Mouse (Mus musculus): ENCODE results near the gene Dab1. TPM values are rescaled to one million over a fixed set of nuclear protein-coding genes. Genes with fewer than 3 reads are reported as not detected.

Dab1 gene
- total RNA-seq, 2 experiments from 2014 or later, result 103 to 134 TPM

DNA sequence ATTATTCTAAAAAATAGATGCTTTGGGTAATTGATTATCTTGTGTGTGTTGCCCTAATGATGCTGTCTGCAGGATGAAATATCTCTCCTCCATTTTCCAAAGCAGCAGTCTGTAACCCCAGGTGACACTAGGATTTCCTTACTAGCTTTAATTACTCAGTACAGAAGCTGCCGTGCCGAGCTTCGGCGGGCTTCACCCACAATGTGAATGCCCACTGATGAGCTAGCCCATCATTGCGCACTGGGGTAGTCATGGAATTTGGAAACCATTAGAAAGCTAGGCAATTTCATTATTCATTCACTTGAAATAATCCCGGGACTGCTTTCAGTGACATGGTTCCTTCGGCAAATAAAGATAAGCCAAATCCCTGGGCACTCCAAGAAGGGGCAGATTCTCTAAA is 894.5 kb downstream of the Dab1 start:
- no peak for DNase-seq (ENCODE audit: low spot score in 2 of 2)
- intact Hi-C loops (cut with DNase I), result loop anchor here (10.0 kb wide), 1 partner anchor 381 kb away; no protein-coding TSS in a partner anchor

DNA sequence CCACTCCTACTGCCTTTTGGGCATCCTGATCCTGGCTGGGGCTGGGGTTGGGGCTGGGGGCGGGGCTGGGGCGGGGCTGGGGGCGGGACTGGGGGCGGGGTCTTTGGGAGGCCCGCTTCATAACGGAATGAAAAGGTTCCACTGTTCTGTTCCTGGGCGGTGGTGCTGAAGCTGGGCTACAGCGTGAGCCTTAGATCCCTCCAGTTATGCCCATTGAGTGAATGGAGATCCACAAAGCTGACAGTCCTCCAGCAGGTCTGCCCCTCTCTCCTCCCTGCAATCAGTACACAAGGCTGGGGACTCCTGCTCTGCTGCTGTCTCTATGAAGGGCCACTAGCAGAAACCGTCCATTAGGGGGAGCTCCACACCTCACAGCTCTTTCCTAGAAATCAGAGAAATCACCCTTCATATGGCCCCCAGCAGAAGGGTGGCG is 895.4 kb downstream of the Dab1 start:
- peak; percentile 32 to 35 for DNase-seq (ENCODE audit: low spot score in 2 of 2)
- intact Hi-C loops (cut with DNase I), result loop anchor here (10.0 kb wide), 1 partner anchor 380 kb away; no protein-coding TSS in a partner anchor

DNA sequence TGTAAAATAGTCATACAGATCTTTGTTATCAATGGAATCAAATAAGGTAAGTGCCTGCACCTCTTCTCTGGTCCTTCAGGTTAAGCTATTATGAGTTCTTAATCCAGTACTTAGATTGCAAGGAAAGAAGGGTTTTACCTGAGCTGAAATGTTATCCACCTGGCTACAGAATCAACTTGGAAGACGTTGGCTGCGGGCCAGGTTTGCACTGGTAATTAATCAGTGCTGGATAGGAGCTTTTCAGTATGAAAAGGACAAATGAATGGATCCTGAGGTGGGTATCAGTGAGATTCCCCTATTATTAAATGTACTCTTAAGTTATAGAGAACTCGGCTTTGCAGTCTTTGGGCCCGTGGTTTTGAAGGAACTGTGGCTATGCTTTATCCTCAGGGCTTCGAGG is 896.5 kb downstream of the Dab1 start:
- DNase-seq (ENCODE audit: low spot score in 2 of 2), result no peak
- intact Hi-C loops (cut with DNase I), result loop anchor here (10.0 kb wide), 1 partner anchor 379 kb away; no protein-coding TSS in a partner anchor

DNA sequence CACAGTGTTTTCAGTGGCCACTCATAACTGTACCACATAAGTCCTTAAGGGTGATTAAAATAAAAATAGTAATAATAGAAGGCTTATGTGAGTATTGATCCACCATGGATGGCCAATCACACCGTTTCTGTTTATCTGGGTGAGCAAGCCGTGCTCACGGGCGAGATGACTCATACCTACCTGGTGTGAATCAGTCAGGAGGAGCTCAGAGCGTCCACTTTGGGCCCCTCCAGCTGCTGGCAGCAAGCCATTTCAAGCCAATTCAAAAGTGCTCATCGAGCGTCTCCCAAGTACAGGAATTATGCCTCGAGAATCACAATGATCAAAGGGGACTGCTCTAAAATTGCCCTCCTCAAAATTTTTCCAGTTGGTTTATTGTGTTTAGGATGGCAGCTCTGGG is 903.2 kb downstream of the Dab1 start:
- intact Hi-C loops (cut with DNase I), result no loop called here
- DNase-seq (ENCODE audit: low spot score in 2 of 2), result no peak

DNA sequence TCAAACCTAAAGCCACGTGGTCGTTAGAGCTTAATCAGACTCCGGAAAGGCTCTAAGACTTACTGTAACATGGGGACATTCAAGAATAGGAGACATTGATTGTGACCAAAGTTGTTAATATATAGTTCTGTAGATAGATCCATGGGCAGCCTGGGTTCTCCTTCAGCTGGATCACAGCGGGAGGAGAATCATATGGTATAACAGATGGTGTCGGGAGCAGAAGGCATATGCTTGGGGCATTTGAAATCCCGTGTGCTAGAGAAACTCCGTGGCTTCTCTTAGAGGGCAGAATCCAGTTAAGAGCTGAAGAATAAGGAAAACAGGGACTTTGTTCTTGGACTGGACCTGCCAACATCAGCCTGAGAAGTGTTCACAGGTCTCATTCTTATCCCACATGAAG is 904.6 kb downstream of the Dab1 start:
- no peak for DNase-seq (ENCODE audit: low spot score in 2 of 2)
- intact Hi-C loops (cut with DNase I), result no loop called here

DNA sequence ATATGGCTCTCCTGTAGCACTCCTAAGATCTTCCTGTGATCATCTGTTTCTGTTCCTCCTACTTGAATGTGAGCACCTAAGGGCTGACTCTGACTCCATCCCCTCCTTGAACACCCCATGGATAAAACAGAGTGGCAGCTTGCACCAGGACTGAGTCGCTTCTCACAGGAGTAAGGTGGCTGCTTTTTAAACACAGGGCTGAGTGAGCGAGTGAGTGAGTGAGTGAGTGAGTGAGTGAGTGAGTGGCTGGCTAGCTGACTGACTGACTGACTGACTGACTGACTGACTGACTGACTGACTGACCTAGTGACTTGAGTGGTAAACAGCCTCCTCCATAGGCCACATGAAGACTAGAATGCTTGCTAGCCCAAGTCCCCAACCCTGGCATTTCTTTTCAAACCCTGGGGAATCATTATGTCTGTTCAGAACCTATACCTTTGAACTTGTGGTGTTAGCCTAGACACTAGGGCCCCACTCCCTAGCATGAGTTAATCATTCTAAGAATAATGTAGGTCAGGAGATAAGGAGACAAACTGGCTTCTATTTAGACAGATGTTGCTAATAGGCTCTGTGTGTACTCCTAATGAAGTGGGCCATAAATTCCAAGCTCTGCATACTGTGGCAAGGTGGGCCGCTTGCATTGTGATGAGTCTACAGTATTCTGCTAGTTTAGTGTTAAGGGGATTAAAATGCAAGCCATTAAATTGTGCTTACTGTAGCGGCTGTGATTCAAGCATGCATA is 910.9 kb downstream of the Dab1 start:
- intact Hi-C loops (cut with DNase I), result loop anchor here (5.0 kb wide), 1 partner anchor 163 kb away; no protein-coding TSS in a partner anchor
- no peak for DNase-seq (ENCODE audit: low spot score in 2 of 2)

DNA sequence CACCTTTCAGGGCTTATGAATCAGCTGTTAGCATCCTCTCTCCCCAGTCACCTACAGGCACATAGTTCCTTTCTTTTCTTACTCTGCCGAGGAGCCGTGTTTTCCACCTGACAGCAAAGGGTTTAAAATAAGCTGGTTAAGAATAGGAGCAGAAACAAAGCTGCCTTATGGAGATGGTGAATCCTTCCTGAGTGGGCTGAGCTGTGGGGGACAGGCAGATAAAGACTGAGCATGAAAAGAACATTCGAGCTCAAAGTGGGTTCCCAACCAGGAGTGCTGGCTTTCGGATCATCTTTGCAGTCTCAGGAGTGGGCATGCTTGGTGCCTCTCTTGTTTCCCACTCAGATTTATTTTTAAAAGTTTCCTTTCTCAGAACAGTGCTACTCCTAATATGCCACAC is 913.7 kb downstream of the Dab1 start:
- peak; percentile 51 to 58 for DNase-seq (ENCODE audit: low spot score in 2 of 2)
- intact Hi-C loops (cut with DNase I), result loop anchor here (5.0 kb wide), 1 partner anchor 166 kb away; no protein-coding TSS in a partner anchor

DNA sequence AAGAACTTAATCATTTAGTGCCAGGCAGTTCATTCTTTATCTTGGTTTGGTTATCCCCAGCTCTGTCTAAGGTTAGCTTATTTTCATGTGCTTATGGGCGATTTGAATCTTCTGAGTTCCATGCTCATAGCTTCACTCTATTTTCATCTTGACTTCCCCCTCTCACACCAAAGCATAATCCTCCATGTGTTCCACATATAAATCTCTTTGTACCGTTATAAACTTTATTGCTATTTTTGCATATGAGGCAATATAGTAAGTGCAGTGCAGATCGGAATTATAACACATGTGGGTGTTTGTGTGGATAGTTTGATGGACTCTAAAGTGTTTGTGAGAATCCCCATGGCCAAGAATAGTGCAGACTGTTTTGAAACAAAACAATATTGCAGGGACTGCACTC is 919.3 kb downstream of the Dab1 start:
- intact Hi-C loops (cut with DNase I), result no loop called here
- no peak for DNase-seq (ENCODE audit: low spot score in 2 of 2)

- DNase-seq (ENCODE audit: low spot score in 2 of 2), result no peak
- intact Hi-C loops (cut with DNase I), result no loop called here
Measured at GRCm38 (mm10) chr4:104539047-104539446, 919.9 kb downstream of the Dab1 start.

DNA sequence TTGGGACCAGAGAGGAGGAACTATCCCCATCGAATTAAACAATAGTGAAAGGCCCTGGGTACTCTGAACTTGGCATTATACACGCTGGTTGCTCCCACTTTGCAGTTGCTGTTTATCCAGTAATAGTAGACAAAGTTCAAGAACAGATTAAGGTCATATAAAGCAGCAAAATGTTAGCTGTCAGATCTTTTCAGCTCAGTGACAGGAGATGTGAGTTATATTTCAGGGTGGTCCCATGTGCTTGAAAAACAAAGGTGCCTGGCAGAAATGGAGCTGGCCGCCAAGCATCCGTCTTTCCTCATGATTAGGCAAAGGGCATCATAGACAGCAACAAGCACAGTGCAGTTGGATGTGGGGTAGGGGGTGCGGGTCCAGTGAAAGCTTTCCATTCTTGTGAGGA is 927.9 kb downstream of the Dab1 start:
- intact Hi-C loops (cut with DNase I), result no loop called here

DNA sequence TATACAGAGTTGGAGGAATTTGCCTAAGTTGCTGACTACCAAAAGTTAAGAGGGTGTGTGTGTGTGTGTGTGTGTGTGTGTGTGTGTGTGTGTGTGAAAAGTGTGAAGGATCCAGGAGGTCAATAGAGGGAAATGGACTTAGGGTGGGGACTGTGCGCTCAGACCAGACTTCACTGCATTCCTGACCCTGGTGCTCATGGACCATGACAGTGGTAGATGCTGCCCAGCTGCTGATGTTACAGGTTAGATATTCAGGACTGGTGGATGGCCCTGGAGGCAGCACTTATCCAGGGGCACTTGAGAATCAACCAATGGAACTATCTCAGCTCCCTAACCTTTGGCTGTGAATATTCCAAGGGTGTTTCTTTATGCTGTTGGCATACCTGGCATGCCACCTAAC is 929.1 kb downstream of the Dab1 start:
- intact Hi-C loops (cut with DNase I), result no loop called here
- no peak for DNase-seq (ENCODE audit: low spot score in 2 of 2)

More for the DNA sequence above, 927.9 kb downstream of the Dab1 start:
- DNase-seq (ENCODE audit: low spot score in 2 of 2), result no peak

- no peak for DNase-seq (ENCODE audit: low spot score in 2 of 2)
- intact Hi-C loops (cut with DNase I), result no loop called here
Measured at GRCm38 (mm10) chr4:104550581-104551205, 931.5 kb downstream of the Dab1 start.

DNA sequence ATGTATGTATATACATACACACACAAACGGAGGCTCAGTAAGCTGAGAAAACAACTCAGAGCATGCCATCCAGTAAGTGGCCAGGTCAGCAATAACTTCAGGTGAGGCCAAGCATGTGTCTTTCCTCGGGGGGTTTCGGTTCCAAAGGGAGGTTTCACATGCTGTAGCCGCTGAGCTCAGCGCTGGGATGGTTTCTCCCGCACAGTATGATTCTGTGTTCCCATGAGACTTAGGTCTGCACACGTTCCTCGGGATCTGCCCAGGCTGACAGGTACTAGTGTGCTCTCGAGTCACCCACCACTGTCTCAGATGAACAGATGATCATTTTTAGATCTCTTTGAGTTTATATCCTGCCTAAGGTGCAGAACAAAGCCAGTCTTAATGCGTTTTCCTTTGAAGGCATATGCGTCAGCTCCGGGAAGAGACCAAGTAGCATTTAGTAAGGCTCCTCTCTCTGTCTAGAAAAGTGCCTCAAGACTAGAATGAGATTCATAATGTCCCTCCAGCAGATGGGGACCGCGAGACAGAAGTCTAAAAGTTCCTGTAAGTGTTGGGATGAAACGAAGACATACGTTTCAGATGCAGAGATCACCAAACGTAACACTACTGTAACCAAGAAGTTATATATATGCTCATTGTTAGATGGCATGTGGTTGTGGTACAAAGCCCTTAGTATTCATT is 932.4 kb downstream of the Dab1 start:
- DNase-seq (ENCODE audit: low spot score in 2 of 2), result no peak
- intact Hi-C loops (cut with DNase I), result no loop called here

DNA sequence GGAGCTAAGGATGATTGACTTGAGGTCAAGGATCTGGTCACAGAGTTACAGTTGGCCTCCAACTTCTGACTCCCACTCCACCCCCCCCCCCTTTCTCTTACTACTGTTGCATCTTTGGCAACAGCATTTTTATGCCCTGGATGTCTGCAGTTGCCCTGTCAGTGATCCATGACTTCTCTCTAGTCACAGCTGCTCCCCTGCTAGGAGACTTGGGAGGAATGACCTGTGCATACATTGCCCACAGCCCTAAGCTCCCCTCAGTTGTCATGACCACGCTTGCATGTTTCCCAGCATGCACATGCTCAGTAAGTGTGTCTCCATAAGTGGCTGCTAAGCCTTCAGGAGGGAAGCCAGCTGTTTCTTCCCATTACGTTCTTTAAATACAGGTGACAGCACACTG is 936.2 kb downstream of the Dab1 start:
- no peak for DNase-seq (ENCODE audit: low spot score in 2 of 2)
- intact Hi-C loops (cut with DNase I), result no loop called here

GRCm38 (mm10) chr4:104563512-104563911 is 944.4 kb downstream of the Dab1 start:
- intact Hi-C loops (cut with DNase I), result no loop called here

DNA sequence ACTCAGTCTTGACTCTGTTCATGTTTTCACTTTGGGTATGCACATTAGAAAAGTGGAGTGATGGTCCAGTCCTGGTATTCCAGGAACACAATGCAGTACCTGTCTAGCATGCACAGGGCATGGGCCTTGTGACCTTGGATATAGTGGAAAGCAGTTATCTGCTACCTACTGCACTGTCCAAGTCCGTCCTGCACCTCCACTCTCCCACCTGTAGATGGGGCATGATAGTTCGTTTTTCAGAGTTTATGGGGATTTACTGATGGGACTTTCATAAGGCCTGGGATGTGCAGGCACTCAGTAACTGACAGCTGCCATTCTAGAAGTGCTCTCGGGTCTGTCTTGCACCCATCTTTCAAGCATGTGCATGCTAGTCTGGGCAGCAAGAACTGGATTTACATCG is 951.4 kb downstream of the Dab1 start:
- intact Hi-C loops (cut with DNase I), result no loop called here

More at GRCm38 (mm10) chr4:104563512-104563911, 944.4 kb downstream of the Dab1 start:
- DNase-seq (ENCODE audit: low spot score in 2 of 2), result peak in 1 of 2 experiments; percentile 24

DNA sequence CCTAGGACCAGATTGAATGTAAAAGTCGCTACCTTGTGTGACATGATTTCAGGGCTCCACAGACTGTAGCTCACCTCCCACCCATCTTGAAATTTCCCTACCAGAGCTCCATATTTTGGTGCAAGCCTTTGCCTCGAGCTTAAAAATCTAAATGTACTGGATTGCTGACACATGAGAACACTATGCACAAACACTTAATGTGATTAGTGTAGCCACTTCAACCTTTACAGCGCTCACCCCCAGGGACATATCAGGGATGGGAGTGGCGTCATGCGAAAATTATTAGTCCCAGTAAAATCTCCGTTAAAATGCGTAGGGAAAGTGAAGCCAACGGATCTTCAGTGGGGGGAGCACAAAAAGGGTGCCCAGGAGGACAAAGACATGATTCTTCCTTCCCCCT is 953.3 kb downstream of the Dab1 start:
- DNase-seq (ENCODE audit: low spot score in 2 of 2), result no peak
- intact Hi-C loops (cut with DNase I), result no loop called here

More for the DNA sequence above, 951.4 kb downstream of the Dab1 start:
- no peak for DNase-seq (ENCODE audit: low spot score in 2 of 2)

- DNase-seq (ENCODE audit: low spot score in 2 of 2), result no peak
- intact Hi-C loops (cut with DNase I), result no loop called here
Measured at GRCm38 (mm10) chr4:104573419-104573818, 954.3 kb downstream of the Dab1 start.

DNA sequence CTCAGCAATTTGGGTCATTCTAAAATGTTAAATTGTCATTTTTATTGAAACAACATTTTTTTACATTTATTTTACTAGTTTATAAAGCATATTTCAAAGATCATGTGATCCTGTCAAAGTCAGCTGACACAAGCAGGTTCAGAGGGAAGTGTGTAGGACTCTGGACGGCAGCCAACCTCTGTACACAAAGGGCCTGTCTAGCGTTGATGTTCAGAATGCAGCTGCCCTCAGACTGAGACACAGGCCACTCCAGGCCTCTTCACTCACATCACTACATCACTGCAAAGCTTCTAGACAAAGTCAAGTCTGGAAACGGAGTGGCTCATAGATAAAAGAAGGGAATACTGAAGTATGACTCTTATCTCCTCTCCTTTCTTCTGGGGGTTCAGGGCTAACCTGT is 959.2 kb downstream of the Dab1 start:
- intact Hi-C loops (cut with DNase I), result no loop called here
- no peak for DNase-seq (ENCODE audit: low spot score in 2 of 2)

- intact Hi-C loops (cut with DNase I), result no loop called here
- DNase-seq (ENCODE audit: low spot score in 2 of 2), result no peak
Measured at GRCm38 (mm10) chr4:104579946-104580544, 960.9 kb downstream of the Dab1 start.
